Mouse (Mus musculus) lung, postnatal 0 days (tissue): ENCODE results near the gene Papola.

ENCODE experiments used
- CTCF ChIP-seq: IDR thresholded peaks from 2 replicates; pipeline ENCODE4 v1.5.1; 2016; ENCODE audit warnings: antibody characterized with exemption, mild to moderate bottlenecking
- EP300 ChIP-seq: IDR thresholded peaks from 2 replicates; pipeline ENCODE4 v1.6.1; 2016; ENCODE audit warnings: antibody characterized with exemption, mild to moderate bottlenecking, control low read depth

GRCm38 (mm10) chr12:105761629-105762028 is 22.9 kb upstream of the Papola start:
- TF ChIP-seq EP300 (no peak), CTCF (no peak)
